Mouse (Mus musculus) ovary, postnatal 10 days (tissue): ENCODE measurements around the gene Lrp1.

Experiments used
- DNase-seq: peaks from one replicate; pipeline ENCODE4 v3.0.0; 2022; ENCODE audit warnings: low spot score

Lrp1 gene

DNA sequence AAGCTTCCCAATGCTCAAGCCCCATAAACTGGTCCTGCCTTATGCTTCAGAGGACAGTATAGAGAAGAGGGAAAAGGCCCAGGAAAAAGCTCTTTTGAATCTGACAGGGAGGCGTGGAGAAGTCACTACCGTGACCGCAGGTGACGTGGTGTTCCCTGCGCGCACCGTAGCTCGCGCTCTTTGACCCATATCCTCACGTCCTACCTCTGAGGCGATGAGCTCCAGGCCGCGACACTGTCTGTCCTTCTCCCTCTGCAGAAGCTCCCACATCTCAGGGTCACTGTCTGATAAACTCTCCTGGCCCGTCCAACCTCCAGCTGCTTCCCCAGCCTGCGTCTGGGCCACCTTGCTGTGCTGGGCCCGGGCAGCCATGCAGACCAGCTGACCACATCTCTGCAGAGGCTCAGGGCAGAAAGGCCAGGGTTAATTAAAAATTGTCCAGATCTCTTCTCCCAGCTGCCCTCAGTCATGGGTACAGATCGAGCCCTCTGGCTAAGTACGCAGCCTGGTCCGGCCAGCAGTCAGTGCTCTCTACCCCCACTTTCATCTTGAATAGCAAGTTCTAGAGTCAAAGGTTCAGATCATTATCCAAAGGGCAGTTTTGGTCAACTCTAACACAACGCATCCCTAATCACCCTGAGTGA is 100.1 kb downstream of the Lrp1 start:
- no peak for DNase-seq

DNA sequence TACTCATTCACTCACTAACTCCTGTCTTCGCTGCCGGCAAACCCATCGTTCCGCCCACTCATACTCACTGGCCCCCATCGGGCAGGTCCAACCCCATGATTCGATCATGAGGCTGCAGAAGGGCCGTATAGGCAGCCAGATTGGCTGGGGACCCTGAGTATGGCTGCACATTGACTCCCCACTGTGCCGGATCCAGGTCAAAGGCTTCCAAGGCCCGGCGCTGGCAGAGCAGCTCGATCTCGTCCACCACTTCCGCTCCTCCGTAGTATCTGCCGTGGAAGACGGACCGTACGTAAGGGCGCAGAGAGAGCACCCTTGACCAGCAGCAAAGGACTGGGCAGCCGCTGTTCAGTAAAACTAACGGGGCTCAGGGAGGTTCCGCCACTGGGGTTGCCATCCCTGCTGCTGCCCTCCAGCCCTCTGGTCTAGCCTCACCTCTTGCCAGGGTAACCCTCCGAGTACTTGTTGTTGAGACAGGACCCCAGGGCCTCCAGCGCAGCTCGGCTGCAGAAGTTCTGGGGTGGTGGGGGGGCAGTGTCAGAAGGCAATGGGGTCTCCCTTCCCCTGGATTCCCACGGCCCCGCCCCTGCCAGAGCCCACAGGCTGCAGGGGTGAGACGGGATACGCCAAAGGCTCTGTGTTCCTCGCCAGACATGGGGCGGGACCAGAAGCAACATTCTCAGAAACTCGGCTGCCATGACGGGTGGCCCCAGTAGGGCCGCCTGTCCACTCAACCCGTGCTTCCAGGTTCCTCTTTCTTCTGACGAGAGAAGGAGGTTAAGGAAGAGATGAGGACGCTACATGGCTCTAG is 100.8 kb downstream of the Lrp1 start:
- DNase-seq, result no peak

DNA sequence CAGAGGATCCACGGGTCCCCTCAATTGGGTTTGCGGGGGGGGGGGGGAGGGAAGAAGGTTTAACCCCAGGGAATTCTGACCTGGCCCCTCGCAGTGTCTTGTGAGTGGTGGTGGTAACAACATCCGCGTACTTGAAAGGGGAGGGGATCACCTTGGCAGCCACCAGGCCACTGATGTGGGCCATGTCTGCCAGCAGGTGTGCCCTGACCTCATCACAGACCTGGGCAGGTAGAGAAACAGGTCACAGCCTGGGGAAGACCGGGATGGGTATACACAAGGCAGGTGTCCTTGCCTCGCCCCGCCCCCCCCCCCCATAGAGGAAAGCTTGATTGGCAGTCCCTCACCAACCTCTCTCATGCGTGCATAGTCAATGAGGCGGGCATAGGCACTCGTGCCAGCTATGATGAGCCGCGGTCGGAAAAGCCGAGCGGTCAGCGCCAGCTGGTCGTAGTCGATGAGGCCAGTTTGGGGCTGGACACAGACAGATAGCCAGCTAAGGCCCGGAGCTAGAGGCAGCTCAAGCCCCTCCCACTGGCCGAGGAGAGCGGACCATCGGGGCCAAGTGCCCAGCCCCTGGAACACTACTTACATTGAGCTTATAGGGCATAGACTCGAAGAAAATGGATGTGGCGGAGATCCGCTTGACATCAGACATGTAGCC is 101.8 kb downstream of the Lrp1 start:
- DNase-seq, result no peak

DNA sequence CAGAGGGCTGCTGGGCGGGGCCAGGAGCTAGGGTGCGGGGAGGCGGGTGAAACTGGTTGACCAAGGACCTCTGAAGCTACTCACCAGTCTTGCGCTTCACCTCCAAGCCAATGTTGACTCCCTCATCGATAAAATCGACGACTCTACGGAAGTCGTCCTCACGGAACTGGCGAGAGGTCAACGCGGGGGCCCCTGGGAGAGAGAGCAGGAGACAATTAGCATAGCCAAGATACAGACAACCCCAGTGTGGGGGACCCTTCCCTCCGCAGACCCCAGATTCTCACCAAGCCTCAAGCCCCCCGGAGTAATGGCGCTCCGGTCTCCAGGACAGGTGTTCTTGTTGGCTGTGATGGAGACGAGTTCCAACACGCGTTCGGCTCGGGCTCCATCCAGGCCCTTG is 103.0 kb downstream of the Lrp1 start:
- no peak for DNase-seq

DNA sequence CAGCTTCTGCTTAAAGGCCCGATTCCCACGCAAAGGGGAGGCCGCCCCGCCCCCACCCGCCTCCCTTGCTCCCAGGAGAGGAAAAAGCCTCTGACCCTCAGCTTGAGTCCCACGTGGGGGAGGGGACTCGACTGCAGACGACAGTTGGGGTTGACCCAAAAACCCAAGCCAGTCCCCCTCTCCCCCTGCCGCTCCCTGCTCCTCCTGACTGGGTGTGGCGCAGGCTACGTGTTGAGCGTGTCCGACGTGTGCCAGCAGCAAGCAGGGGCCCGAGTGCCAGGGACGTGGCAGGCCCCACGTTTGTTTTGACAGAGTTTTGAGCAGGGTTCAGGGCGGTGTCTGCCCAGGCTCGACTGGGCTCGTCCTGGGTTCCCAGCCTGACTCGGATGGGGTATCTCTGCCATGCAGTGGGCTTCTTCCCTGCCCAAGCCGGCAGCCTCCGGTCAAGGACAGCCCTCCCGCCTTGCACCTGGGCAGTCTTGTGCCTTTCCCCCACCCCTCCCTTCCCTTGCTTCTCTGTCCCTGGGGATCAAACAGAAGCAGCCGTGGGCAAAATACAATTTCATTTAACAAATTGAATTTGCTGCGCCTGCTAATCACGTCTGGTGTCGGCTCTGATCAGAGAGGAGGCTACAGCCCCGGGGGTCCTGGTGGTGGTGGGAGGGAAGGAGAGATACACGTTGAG is 104.2 kb downstream of the Lrp1 start:
- DNase-seq, result no peak

DNA sequence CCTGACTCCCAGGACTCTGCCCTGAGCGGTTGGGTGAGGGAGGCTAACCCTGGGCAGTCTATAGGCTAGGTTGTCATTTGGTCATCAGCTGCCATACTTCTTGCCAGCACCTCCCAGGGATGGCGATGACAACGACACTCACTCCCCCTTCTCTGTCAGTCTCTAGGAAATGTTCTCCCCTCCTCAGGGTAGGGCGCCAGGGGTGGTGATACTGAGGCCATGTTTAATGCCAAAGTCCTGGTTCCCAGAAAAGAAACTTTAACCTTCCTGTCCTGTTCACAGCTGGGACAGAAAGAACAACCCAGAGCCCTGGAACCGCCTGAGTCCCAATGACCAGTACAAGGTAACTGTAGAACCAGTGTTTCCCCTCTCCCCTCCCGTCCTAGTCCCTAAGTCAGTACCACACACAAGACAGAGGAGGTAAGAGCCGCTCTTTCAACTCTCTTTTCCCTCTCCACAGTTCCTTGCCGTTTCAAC is 104.9 kb downstream of the Lrp1 start:
- DNase-seq, result no peak

DNA sequence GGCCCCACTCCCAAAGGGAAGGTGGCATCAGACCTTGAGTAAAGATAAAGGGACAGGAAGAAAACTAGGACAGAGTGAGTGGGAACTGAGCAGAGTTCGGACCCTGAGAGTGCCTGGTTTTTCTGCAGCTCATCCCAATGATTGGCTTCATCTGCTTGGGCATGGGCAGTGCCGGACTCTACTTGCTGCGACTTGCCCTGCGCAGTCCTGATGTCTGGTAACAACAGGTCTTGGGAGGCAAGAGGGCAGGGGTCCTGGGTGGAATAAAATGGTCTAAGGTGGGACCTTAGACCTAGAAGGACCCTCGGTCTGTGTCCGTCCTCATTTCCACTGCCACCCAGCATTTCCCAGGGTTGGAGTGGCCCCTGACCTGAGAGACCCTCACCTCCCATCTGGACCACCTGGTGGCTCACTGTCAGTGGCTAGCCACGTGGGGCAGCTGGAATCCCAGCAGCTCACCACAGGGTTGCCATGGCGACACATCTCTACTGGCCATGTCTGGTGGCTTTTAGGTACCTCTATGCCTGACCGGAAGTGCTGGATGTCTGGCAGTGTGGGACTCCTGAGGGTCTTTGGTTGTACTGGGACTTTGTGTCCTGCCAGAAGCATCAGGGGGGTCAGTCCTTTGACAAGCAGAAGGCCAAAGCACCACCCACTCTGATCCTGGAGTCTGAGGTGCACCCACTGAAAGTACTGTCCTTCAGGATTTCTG is 105.5 kb downstream of the Lrp1 start:
- no peak for DNase-seq

DNA sequence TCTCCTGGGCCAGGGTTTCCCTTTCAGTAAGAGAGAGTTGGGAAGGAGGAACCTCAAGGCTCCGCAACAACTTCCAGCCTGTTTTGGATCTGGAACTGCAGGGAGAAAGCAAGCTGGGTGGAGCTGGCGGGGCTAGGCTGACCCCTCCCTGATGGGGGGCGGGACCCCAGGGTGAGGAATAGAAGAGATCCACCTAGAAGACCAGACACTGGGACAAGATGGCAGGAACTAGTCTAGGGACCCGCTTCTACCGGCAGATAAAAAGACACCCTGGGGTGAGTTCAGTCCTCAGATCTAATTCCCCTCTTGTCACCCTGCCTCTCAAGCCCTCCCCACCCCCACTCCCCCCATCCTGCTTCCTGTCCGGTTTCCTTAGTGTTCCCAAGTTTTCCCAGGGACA is 106.2 kb downstream of the Lrp1 start, which contains the start of gene Ndufa4l2:
Gene Ndufa4l2 (plus strand): TSS at position 204 of the 400 bp plus-strand sequence.
- DNase-seq, result no peak

DNA sequence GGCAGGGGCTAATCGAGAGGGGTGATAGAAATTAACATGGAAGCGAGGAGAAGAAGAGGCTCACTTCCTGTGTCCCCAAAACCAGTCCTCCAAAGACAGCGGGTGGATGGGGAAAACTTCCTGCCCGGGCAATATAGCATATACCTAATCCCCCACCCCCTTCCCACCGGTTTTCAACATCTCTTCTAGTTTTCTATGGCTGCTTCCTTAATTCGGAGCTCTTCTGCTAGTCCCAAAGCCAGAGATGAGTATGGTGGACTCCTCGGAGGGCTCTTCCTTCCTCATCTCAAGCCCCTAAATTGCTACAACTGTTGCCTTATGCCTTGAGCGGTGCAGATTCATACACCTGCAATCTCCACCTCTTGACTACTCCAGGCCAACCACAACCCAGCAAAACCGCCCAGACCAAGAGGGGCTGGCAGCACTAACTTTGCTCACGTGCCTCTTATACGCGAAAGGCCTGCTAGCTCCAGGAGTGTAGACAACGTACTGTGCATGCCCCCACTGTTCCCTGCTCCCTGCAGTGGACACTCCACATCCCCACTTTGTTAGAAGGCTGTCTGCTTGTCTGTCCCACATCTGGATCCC is 106.7 kb downstream of the Lrp1 start:
- no peak for DNase-seq

DNA sequence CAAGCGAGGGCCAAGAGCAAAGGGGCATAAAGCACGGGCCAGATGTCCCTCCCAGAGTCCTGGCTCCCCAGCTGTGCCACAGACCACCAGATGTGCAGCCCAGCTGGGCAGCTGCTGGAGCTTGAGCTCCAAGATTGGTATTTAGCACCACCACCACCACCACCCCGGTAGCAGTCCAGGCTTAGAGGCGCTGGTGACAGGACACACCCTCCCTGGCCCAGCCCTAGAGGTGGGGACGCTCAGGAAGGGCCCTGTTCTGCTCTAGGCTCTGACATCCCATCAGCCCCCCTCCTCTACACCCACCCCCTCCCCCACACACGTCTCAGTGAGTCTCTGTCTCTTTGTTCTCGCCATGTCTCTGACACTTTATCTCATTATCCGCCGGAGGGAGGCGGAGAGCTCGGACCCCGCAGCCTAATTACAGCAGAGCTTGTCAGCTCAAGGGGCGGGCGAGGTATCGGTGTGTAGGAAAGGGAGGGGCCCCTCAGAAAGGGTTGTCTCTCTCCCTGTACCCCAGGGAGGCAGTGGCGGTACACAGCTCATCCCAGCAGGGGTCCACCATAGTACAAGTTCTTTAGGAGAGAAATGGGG is 107.4 kb downstream of the Lrp1 start:
- DNase-seq, result no peak

DNA sequence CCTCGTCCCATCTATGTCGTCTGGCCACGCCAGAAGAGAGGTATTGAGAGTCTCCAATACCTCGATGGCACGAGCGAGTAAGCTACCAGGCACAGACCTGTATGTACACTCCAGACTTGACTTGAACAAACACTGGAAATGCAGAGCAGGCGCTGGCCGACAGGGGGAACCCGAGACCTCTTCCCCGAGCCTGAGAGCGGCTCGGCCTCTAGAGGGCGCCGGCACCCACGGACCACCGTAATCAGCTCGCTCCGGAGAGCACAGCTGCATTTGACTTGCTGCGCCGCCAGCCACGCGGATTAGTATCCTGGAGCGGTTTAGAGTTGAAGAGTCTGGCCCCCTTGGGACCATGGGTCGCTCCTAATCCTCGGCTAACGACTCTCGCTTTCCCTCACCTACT is 108.1 kb downstream of the Lrp1 start:
- peak; percentile 87 for DNase-seq

DNA sequence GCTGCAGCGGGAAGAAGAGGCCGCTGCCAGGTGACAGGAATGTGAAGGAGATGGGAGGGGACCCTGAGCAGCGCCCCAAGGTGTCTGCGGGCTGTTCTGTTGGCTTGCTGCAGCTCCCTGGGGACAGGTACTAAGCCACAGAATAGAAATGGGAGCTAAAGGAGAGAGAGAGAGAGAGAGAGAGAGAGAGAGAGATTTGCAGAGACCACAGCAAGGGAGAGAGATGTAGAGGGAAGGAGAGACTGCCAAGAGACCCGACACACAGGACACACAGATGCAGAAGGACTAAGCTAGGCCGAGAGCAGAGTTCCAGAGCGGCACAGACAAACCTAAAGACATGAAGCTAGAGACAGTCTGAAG is 108.7 kb downstream of the Lrp1 start:
- no peak for DNase-seq

DNA sequence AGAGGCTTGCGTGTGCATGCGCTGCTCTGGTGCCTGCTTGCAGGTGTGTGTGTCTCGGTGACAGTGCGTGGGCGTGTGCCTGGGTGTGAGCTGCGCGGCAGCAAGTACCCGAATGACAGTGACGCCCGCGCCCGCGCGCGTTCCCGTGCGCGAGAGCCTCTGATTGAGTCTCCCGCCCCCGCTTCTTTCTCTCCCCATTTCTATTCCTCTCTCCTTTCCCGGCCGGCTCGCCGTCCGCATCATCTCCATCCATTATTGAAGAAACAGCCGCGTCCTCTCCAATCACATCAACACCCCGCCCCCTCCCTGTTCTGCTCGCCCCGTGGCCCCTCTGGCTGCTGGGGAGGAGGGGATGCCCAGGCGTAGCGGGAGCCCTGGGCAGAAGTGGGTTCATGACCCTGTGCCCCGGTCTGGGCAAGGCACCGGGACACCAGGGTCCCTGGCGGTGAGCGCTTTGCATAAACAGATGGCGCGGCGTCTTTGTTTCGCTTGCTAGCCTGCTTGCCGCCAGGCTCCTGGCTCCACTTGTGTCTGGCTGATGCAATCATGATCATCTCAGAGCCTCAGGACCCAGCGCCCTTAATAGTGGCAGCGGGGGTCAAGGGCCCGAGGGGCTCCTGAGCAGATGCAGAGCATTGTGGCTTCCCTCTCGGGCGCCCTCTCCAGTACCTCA is 109.2 kb downstream of the Lrp1 start:
- no peak for DNase-seq

DNA sequence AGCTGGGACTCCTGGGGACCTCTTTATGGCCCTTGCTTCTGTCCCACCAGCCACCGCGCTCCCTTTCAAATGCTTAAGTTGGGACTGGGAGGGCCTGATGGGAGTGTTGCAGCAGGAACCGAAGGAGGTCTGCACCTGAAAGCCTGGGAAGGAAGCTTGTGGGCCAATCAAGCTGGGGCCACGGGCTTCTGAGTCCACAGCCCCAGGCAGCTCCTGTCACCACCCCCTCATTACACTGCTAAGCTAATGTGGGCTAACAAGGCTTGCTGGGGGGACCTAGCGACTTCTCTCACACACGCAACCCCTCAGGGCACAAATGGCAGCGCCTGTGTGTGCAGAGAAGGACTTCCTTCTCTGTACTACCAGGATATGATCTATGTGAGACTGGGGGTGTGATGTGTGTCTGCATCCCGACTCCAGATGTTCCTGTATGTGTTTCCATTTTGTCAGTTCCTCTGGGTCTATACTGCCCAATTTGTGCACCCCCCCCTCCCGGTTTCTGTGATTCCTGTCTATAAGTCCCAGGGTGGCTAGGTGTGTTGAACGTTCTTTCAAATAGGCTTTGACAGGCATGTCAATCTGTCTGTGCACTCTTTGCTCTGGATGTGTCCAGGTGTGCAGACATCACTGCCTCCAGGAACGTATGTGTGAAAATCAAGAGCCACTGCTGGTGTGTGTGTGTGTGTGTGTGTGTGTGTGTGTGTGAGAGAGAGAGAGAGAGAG is 109.9 kb downstream of the Lrp1 start:
- DNase-seq, result no peak

DNA sequence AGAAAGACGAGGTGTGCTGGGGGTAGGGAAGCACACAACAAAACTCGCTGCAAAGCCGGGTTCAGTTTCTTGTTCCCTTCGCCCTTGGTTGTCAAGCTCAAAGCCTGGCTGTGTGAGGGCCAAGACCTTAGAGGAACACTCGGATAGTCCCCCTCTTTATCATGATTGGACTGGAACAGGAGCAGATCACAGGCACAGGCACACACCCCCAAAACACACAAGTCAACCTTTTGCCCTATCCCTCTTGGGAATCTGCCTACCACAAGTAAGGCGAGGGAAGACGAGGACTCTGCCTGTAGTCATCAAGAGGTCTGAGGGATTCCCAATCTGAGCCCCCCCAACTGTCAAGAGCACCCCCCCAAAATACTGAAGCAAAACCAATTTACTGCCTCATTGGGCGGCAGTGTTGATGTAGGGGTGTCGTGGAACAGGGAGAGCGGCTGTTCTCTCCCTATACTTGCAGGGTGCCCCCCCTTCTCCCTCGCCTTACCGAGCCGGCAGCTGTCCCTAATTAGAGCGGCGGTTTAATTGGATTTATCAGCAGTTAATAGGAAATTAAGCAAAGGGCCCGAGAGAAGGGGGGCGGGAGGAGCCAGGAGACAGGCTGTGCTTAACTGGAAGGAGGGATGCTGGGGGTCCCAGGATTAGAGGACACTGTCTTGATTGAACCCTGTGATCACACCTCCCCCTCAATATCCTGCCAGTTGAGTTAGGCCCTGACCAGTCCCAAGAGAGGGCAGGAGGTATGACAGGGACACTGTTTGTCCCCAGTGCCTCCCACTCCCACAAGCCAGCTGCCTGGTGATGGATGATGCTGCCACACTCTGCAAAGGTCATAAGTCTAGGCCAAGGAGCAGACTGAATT is 110.9 kb downstream of the Lrp1 start:
- no peak for DNase-seq

DNA sequence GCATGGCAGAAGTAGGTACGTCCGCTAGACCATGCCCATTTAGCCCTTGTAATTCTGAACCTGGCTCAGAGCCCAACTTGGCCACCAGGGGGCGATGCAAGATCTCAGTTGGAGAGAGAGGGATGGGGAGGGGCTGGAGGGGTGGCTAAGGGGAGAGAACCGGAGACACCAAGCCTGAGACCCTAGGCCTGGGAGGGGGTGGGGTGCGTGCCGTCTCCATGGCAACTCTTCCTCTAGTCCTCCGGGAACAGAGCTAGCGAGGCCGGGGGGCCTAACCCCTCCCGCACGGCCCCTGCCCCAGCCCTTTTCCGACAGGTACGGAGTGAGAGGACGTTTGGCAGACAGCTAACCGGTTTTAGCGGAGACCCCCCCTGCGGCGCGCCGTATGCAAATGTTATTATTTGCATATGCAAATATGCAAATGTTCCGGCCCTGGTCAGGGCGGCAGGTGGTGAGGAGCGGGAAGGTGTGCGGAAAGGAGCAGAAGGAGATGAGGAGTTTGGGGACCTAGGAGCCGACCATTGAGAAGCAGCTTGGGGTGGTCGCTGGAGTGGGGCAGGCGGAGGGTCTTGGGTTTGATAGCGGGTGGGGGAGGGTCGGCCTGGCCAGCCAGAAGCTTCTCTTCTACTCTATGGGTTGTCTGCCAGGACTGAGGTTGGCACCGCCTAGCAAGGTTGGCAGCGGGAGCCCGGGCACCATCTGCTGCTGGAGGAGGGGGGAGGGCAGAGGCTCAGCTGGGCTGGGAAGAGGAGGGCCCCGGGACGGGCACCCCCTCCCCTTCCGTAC is 111.7 kb downstream of the Lrp1 start:
- peak; percentile 62 for DNase-seq

DNA sequence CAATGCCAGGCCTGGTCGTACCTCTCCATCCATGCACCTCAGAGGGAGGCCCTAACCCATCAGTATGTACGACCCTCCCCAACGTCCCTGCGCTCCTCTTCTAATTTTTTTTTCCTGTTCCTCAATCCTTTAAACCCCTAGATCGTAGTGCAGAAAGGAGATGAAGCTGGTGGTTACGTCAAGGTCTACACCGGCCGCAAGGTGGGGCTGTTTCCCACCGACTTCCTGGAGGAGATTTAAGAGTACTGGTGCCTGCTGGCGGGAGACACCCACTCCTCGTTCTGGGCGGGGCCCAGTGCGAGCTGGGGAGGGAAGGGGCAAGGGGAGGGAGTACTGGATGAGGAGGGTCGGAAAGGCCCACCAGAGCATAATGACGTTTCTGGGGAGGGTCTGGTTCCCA is 112.7 kb downstream of the Lrp1 start:
- no peak for DNase-seq
